Mouse (Mus musculus) WW6 (cell line): ENCODE results near the gene Phtf2.
"Not testable (repeated sequence)": the region's sequence is repeated elsewhere in the genome, so short reads cannot be mapped to it uniquely, and the experiment has no call there.

ENCODE experiments used
- DNase-seq: peaks from one replicate; pipeline ENCODE4 v3.0.0-alpha.2; 2013; ENCODE audit warnings: low read depth, low spot score

Gene Phtf2

GRCm38 (mm10) chr5:20865193-20865755 lies 16.6 kb downstream of the Phtf2 start:
- no peak for DNase-seq

DNA sequence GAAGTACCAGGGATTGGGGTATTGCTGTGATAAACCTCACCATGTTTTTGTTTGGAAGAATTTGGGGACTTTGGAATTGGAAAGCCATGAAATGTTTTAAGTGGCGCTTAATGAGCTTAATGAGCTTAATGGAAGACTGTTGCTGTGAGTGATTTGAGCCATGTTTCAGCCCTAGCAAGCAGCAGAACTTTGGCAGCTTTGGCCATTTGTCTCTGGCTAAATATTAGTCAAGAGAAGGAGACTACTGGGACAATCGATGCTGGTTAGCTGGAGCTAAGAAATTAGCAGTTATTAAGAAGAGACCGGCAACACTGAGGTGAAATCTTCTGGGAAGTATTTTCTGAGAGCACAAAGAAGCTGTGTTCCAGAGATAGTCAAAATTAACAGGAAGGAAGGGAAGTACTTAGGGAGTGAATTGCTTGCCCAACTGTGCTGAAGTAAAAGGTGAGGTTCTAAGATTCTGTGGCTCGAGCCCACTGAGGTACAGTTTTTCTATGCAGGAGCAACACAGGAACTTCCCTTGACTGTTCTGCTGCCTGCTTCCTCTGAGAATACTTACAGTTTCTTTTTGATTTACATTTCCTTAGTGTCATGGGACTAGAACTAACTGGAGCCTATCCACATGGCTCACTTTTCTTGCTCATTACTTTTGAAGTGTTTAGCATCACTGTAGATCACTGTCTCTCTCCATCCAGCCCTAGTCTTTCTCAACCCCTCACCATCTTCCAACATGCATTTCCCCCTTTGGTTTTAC lies 17.5 kb downstream of the Phtf2 start:
- DNase-seq, result no peak

- DNase-seq, result no peak
These were observed 20.0 kb downstream of the Phtf2 start for GRCm38 (mm10) chr5:20861901-20862300.

DNA sequence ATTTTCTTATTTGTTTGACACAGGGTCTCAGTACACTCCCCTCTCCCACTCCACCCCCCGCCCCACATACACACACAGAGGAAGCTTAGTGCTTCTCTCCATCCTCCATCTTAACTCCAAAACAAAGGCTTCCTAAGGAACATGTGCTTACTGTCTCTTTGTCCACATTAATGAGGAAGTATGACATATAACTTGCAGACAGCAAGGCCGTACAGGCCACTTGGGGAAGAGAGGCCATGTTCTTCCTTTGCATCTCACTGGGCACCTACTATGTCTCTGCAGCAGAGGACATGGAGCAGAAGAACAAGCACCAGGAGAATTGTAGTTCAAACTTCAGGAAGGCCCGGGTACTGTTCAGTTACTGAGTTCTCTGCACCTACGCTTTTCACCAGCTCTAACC lies 21.4 kb downstream of the Phtf2 start:
- DNase-seq, result no peak

DNA sequence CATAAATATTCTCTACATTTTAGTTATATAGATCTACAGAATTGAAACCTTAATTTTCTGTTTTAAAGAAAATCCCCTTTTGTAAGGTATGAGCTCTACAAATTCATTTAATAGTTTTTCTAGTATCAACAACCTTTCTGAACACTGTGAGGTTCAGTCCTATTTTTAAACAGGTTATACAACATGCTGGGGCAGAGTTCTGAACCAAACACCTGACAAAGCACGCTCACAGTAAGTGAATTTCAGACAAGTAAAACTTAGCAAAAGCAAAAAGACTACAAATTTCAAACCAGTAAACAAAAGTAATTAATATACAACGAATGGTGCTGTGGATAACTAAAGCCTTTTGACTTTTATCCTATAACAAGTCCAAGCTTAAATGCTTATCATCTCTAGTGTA lies 23.5 kb downstream of the Phtf2 start:
- DNase-seq, result no peak

- DNase-seq, result no peak
These were observed 26.9 kb downstream of the Phtf2 start for GRCm38 (mm10) chr5:20855066-20855465.

DNA sequence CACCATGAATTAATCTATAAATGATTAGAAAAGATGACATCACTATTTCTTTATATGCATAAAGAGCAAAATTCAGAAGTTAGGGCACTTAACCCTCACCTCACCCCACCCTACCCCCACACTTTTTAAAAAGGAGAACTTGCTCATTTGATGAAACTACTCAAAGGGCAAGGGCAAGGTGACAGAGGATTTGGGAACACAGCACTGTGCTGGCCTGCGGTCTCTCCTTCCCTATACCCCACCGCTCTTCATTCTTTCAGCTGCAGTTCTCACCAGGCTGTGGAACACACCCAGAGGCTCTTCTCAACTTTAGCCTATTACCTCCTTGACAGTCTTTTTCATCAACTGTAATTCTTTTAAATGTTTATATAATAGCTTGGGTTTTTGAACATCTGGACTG lies 34.9 kb downstream of the Phtf2 start:
- no peak for DNase-seq

DNA sequence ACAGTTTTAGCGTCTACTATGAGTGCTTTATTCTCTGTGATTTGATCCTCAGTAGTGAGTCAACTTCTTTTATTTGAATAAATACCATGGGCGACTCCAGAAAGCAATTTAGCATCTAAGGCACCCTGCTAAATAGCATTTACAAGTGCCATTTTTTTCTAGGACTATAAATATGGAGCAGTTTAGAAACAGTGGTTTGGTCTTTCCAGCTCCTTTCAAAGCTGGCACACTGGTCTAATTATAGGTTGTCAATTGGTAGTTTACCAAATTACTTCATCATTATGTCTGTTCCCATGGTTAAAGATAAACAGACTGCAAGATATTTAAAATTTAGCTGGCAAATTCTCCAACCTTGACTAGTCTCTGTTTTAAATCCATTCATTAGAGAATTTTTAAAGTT lies 38.1 kb downstream of the Phtf2 start:
- no peak for DNase-seq

GRCm38 (mm10) chr5:20843405-20843804 lies 38.5 kb downstream of the Phtf2 start:
- DNase-seq, result no peak

GRCm38 (mm10) chr5:20837082-20837481 lies 44.8 kb downstream of the Phtf2 start:
- DNase-seq, result no peak

DNA sequence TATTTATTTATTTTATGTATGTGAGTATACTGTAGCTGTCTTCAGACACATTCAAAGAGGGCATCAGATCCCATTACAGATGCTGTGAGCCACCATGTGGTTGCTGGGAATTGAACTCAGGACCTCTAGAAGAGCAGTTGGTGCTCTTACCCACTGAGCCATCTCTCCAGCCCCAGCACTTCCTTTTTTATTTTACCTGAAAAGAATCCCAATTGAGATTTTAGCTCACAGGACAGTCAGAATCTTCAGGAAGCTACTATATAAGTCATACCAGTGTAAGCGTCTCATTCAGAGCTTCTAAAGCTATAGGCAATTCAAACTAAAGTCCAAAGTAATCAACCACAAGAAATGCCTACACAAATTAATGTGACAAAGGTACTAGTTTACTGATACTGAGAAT lies 47.5 kb downstream of the Phtf2 start:
- DNase-seq, result no peak

DNA sequence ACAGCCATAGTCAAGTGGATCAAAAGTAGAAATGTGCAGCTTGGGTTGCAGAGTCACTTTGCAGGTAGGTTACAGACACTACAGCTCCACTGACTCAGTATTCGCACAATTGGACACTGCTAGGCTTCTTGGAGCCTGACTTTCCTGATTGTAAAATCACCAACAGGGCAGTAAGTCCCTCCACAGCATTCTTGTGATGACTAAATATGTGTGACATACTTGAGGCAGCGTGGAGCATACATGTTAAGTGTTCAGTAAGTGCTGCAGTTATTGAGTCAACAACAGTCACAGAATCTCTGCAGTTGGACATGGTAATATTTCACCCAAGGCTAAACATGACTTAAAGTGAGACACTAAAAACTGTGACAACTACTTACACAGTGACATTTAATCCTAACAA lies 50.5 kb downstream of the Phtf2 start:
- no peak for DNase-seq

- no peak for DNase-seq
These were observed 51.2 kb downstream of the Phtf2 start for GRCm38 (mm10) chr5:20830717-20831116.

- DNase-seq, result no peak
These were observed 60.3 kb downstream of the Phtf2 start for GRCm38 (mm10) chr5:20821647-20822046.

DNA sequence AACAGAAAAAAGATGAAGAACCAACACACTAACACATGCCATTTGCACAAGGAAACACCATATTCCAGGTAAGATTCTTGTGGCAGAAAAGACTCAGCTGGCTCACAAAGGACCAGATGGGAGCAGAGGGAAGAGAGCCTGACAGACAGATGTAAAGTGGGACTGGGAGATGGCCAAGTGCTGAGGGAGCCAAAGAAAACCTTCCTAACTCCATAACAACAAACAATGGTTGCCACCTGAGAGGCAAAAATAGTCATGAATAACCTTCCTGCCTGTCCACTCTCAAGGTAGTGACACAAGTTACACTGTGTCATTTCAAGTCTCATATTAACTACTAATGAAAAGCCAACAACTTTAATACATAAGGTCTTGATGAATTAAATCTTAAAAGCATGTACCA lies 60.8 kb downstream of the Phtf2 start:
- DNase-seq, result no peak

DNA sequence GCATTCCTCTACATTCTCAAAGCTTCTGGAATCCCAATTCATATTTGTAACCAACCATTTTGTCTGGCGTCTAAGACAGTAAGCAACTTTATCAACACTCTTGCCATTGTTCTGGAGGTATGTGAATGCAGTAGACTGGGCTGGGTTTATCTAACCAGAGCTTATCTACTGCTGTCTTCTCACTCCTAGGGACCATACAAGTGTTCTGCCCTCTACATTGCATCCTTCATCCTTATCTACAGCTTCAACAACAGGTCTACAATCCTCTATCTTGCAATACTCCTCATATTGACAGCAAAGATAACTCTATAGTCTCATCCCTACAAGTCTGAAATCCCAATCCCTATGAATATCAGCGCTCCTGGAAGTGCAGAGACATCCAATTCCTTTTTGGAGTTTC lies 66.8 kb downstream of the Phtf2 start:
- DNase-seq, result no peak

GRCm38 (mm10) chr5:20810449-20810848 lies 71.5 kb downstream of the Phtf2 start:
- DNase-seq, result no peak

DNA sequence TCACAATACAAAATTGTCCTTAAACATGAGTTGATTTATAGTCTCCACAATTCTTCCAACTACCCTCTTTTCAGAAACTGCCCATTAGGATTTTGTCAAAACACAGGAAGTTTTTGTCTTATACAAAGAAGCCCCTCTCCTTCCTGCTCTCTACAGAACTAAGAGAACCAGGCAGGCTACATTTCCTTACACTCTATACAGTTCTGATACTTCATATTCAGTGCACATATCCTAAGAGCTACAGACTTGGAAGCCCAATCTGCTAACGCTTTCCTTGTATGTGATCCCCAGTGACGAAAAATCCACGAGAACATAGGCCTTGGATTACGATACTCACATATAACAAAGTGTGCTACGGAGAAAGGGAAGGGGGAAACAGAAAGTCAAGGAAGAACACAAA lies 86.0 kb downstream of the Phtf2 start:
- no peak for DNase-seq

GRCm38 (mm10) chr5:20791793-20792554 lies 90.0 kb downstream of the Phtf2 start:
- DNase-seq, result no peak

- not testable (repeated sequence) for DNase-seq
These were observed 95.5 kb downstream of the Phtf2 start for GRCm38 (mm10) chr5:20786471-20786870.

DNA sequence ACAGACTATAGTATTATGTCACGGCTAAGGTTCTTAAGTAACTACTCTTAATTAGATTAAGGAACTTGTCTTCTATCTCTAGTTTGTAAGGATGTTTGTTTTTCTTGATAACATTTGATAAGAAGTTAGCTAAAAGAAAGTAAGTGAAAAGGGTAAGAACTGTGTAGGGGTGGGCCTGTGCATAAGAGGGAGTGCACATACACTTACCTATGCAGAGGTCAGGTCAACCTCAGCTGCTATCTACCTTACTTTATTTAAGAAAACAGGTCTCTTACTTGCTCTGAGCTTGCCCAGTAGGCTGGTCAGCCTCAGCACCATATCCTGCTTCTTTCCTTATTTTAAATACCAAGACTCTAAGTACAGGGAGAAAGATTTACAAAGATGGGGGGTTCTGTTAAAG lies 100.8 kb downstream of the Phtf2 start:
- no peak for DNase-seq

GRCm38 (mm10) chr5:20779191-20779590 lies 102.7 kb downstream of the Phtf2 start:
- no peak for DNase-seq
